Mouse (Mus musculus): ENCODE measurements around the gene Nudt17.
"Not testable (repeated sequence)": the region's sequence is repeated elsewhere in the genome, so short reads cannot be mapped to it uniquely, and the experiment has no call there.

Nudt17 gene

GRCm38 (mm10) chr3:96707903-96708683 is at the start of gene Nudt17:
Gene Nudt17, minus strand, starts transcription at chr3:96708562.
- DNase-seq (ENCODE audit: low read depth, low spot score): peak; percentile 57

GRCm38 (mm10) chr3:96757691-96758090 is 49.3 kb upstream of the Nudt17 start:
- no peak for DNase-seq (ENCODE audit: low read depth, low spot score)

GRCm38 (mm10) chr3:96755935-96756334 is 47.6 kb upstream of the Nudt17 start:
- DNase-seq (ENCODE audit: low read depth, low spot score): no peak

- DNase-seq (ENCODE audit: low read depth, low spot score): no peak
These were observed 38.5 kb upstream of the Nudt17 start for GRCm38 (mm10) chr3:96746829-96747228.

- no peak for DNase-seq (ENCODE audit: low read depth, low spot score)
These were observed 36.0 kb upstream of the Nudt17 start for GRCm38 (mm10) chr3:96744348-96744747.

GRCm38 (mm10) chr3:96740279-96740678 is 31.9 kb upstream of the Nudt17 start:
- not testable (repeated sequence) for DNase-seq (ENCODE audit: low read depth, low spot score)

GRCm38 (mm10) chr3:96737995-96738394 is 29.6 kb upstream of the Nudt17 start:
- no peak for DNase-seq (ENCODE audit: low read depth, low spot score)

- DNase-seq (ENCODE audit: low read depth, low spot score): no peak
These were observed 28.8 kb upstream of the Nudt17 start for GRCm38 (mm10) chr3:96737013-96737740.

GRCm38 (mm10) chr3:96735200-96735599 is 26.8 kb upstream of the Nudt17 start:
- DNase-seq (ENCODE audit: low read depth, low spot score): no peak

GRCm38 (mm10) chr3:96733984-96734383 is 25.6 kb upstream of the Nudt17 start:
- no peak for DNase-seq (ENCODE audit: low read depth, low spot score)

GRCm38 (mm10) chr3:96730785-96731184 is 22.4 kb upstream of the Nudt17 start:
- DNase-seq (ENCODE audit: low read depth, low spot score): no peak

- no peak for DNase-seq (ENCODE audit: low read depth, low spot score)
These were observed 21.0 kb upstream of the Nudt17 start for GRCm38 (mm10) chr3:96729403-96729784.

- DNase-seq (ENCODE audit: low read depth, low spot score): no peak
These were observed 20.5 kb upstream of the Nudt17 start for GRCm38 (mm10) chr3:96728634-96729402.

- DNase-seq (ENCODE audit: low read depth, low spot score): no peak
These were observed 19.7 kb upstream of the Nudt17 start for GRCm38 (mm10) chr3:96727828-96728633.

- DNase-seq (ENCODE audit: low read depth, low spot score): peak; percentile 87
These were observed 19.0 kb upstream of the Nudt17 start, which contains the start of the genes Polr3c and Rnf115 for GRCm38 (mm10) chr3:96727343-96727827. Gene Polr3c, minus strand, starts transcription at chr3:96727628. Gene Rnf115, plus strand, starts transcription at chr3:96727664.

- no peak for DNase-seq (ENCODE audit: low read depth, low spot score)
These were observed 10.8 kb upstream of the Nudt17 start for GRCm38 (mm10) chr3:96719173-96719572.

GRCm38 (mm10) chr3:96715854-96716253 is 7.5 kb upstream of the Nudt17 start:
- DNase-seq (ENCODE audit: low read depth, low spot score): no peak

GRCm38 (mm10) chr3:96714286-96714685 is 5.9 kb upstream of the Nudt17 start:
- no peak for DNase-seq (ENCODE audit: low read depth, low spot score)

- no peak for DNase-seq (ENCODE audit: low read depth, low spot score)
These were observed 312 bp upstream of the Nudt17 start for GRCm38 (mm10) chr3:96708684-96709064.

- DNase-seq (ENCODE audit: low read depth, low spot score): no peak
These were observed 1.4 kb downstream of the Nudt17 start for GRCm38 (mm10) chr3:96706984-96707383.

- no peak for DNase-seq (ENCODE audit: low read depth, low spot score)
These were observed 2.1 kb downstream of the Nudt17 start for GRCm38 (mm10) chr3:96706217-96706616.
